Mouse (Mus musculus): ENCODE measurements at regions not wholly inside any gene's neighbourhood (a gene's known extent, or its start where the extent isn't known, plus 50 kb on each side); places are given as distances from the start of the nearest gene placed in this dataset.

GRCm38 (mm10) chr2:171331529-171331928 is 599.9 kb downstream of the Dok5 start:
- Histone ChIP-seq H3K4me1 (ENCODE audit: control insufficient read depth in 1 of 2, insufficient read depth in 2 of 2) (no peaks in the 10 kb centered on the region), H3K4me2 (ENCODE audit: insufficient read depth, low read depth, poor library complexity, severe bottlenecking) (no peak overlapping the region), H3K79me2 (replicated peaks; ENCODE audit: control insufficient read depth, extremely low read depth, insufficient read depth, poor library complexity, severe bottlenecking) (no peaks in the 10 kb centered on the region), H3K9ac (ENCODE audit: insufficient read depth, low read depth) (no peak overlapping the region), H3K27me3 (replicated peaks) (no peaks in the 10 kb centered on the region), H3K9me3 (replicated peaks; ENCODE audit: low read length) (peaks cover 61% of the 10 kb centered on the region), H3K27ac (ENCODE audit: insufficient read depth, low read depth) (no peak overlapping the region), H3K4me3 (replicated peaks in 1 of 3; ENCODE audit: low read depth in 2 of 3, low read length in 2 of 3, poor library complexity in 1 of 3) (no peak overlapping the region), H3K36me3 (replicated peaks in 1 of 2; ENCODE audit: control insufficient read depth in 1 of 2, insufficient read depth in 1 of 2, low read length in 1 of 2) (no peaks in the 10 kb centered on the region)
- DNase-seq (ENCODE audit: extremely low read depth), result no peak
- dilution Hi-C loops (cut with MboI; ENCODE audit: extremely low pct_ligation_motif_present, extremely low pct_unique_long_range_greater_than_20kb, low sequenced_read_pairs), result no loop called here
- in situ Hi-C loops (cut with MboI; ENCODE audit: low pct_ligation_motif_present, low pct_unique_long_range_greater_than_20kb, low sequenced_read_pairs), result no loop called here
- TF ChIP-seq UBTF (IDR thresholded peaks at IDR 0.05; ENCODE audit: low read depth, low read length) (no peak), JUN (IDR thresholded peaks at IDR 0.05; ENCODE audit: insufficient read depth, low read depth, low read length) (no peak), GABPA (IDR thresholded peaks at IDR 0.05; ENCODE audit: insufficient replicate concordance, low read depth, low read length) (no peak), JUND (conservative IDR thresholded peaks at IDR 0.05; ENCODE audit: low read depth, low read length) (no peak), MAX (IDR thresholded peaks at IDR 0.05; ENCODE audit: low read length) (no peak), E2F4 (IDR thresholded peaks at IDR 0.05; ENCODE audit: insufficient replicate concordance, low read depth, low read length) (no peak), BHLHE40 (IDR thresholded peaks at IDR 0.05; ENCODE audit: low read depth, low read length) (no peak), MAFK (IDR thresholded peaks at IDR 0.05; ENCODE audit: insufficient replicate concordance, low read length) (no peak), MEF2A (IDR thresholded peaks at IDR 0.05; ENCODE audit: borderline replicate concordance, low read depth, low read length) (no peak), KAT2A (IDR thresholded peaks at IDR 0.05; ENCODE audit: insufficient replicate concordance, low read length) (no peak), ZKSCAN1 (IDR thresholded peaks at IDR 0.05; ENCODE audit: borderline replicate concordance, low read depth, low read length) (no peak), TCF12 (IDR thresholded peaks at IDR 0.05; ENCODE audit: low read depth, low read length) (no peak), ETS1 (conservative IDR thresholded peaks at IDR 0.05; ENCODE audit: low read depth, low read length) (no peak), HCFC1 (IDR thresholded peaks at IDR 0.05; ENCODE audit: low read depth, low read length) (no peak), ELF1 (IDR thresholded peaks at IDR 0.05; ENCODE audit: low read depth, low read length) (no peak)

- H3K27ac ChIP-seq (ENCODE audit: insufficient read depth, low read depth), result no peak overlapping the region
- no peaks in the 10 kb centered on the region for H3K36me3 ChIP-seq (replicated peaks in 1 of 2; ENCODE audit: control insufficient read depth in 1 of 2, insufficient read depth in 1 of 2, low read length in 1 of 2)
- no peaks in the 10 kb centered on the region for H3K4me1 ChIP-seq (ENCODE audit: control insufficient read depth in 1 of 2, insufficient read depth in 2 of 2)
- no peak overlapping the region for H3K4me2 ChIP-seq (ENCODE audit: insufficient read depth, low read depth, poor library complexity, severe bottlenecking)
- no peak overlapping the region for H3K4me3 ChIP-seq (replicated peaks in 1 of 3; ENCODE audit: low read depth in 2 of 3, low read length in 2 of 3, poor library complexity in 1 of 3)
- no peaks in the 10 kb centered on the region for H3K27me3 ChIP-seq (replicated peaks)
- in situ Hi-C loops (cut with MboI; ENCODE audit: low pct_ligation_motif_present, low pct_unique_long_range_greater_than_20kb, low sequenced_read_pairs), result no loop called here
- dilution Hi-C loops (cut with MboI; ENCODE audit: extremely low pct_ligation_motif_present, extremely low pct_unique_long_range_greater_than_20kb, low sequenced_read_pairs), result no loop called here
- H3K9me3 ChIP-seq (replicated peaks; ENCODE audit: low read length), result peaks cover 49% of the 10 kb centered on the region
- no peaks in the 10 kb centered on the region for H3K79me2 ChIP-seq (replicated peaks; ENCODE audit: control insufficient read depth, extremely low read depth, insufficient read depth, poor library complexity, severe bottlenecking)
- DNase-seq (ENCODE audit: extremely low read depth), result no peak
- TF ChIP-seq MXI1 (IDR thresholded peaks at IDR 0.05; ENCODE audit: low read depth, low read length) (no peak), JUND (conservative IDR thresholded peaks at IDR 0.05; ENCODE audit: low read depth, low read length) (no peak)
- no peak overlapping the region for H3K9ac ChIP-seq (ENCODE audit: insufficient read depth, low read depth)
Measured at GRCm38 (mm10) chr2:171326909-171327308, 595.3 kb downstream of the Dok5 start.

All from CH12.LX (cell line).